Mouse (Mus musculus): ENCODE measurements at regions not wholly inside any gene's neighbourhood (a gene's known extent, or its start where the extent isn't known, plus 50 kb on each side); places are given as distances from the start of the nearest gene placed in this dataset.

DNA sequence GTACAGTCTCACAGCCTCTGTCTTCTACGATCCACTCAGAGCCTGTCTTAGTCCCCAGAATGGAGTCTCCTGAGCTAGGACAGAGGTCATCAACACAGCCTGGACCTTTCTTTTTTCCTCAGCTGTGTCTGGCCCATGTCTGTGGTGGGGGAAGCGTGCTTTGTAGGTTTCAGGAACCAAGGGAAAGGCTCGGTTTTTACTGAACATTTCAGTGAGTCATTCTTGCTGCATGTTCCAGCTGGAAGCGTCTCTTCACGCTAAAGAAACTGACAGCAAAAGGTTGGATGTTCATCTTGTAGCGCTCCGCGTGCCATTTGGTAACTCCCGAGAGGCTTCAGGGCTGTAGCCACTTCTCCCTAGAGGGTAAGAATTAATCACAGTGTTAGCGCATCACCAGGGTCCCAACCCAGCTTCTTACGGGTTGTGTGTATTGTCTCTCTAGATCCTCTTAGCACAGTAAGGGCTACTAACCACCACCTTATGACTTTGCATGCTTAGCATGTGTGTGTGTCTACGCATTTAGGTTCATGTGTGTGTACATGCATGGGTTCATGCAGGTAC, 280.2 kb downstream of the Gm49356 start:
- ATAC-seq (ENCODE audit: extremely low read depth, insufficient number of reproducible peaks, low FRiP score, poor library complexity, severe bottlenecking) (no peak), DNase-seq (ENCODE audit: low spot score) (no peak)
- Histone ChIP-seq H3K4me1 (ENCODE audit: insufficient read depth, low read depth, low read length) (no peaks in the 10 kb centered on the region), H3K27me3 (ENCODE audit: insufficient read depth, low read length) (peaks cover 54% of the 10 kb centered on the region), H3K9me3 (replicated peaks) (no peaks in the 10 kb centered on the region), H3K4me3 (ENCODE audit: low read depth, low read length) (no peak overlapping the region), H3K36me3 (replicated peaks) (no peaks in the 10 kb centered on the region)
- TF ChIP-seq GATA2 (IDR thresholded peaks at IDR 0.05; ENCODE audit: borderline replicate concordance, low read depth, low read length) (no peak), CTCF (IDR thresholded peaks at IDR 0.05; ENCODE audit: low read depth, low read length) (no peak), TAL1 (conservative IDR thresholded peaks at IDR 0.05; ENCODE audit: low read depth, low read length) (no peak), GATA1 (IDR thresholded peaks at IDR 0.05; ENCODE audit: borderline replicate concordance, low read length) (no peak), POLR2AphosphoS5 (IDR thresholded peaks at IDR 0.05; ENCODE audit: insufficient replicate concordance, low read depth, low read length) (no peak)

DNA sequence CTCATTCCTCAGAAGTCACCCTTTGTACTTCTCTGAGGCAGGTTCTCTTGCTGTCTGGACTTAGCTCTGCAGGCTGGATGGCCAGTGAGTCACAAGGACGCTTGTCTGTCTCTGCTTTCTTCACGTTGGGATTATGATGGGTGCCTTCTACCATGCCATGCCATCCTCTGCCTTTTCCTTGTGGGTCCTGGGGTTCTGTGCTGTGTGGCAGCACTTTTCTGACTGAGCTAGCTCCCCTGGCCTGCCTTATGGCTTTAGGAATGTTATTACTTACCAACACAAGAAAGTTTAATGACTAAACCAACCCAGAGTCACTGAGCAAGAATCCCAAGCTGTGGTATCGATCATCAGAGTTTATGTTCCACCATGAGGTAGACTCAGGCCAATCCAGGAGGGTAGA, 280.7 kb downstream of the Gm49356 start:
- no peak overlapping the region for H3K4me3 ChIP-seq (ENCODE audit: low read depth, low read length)
- peaks cover 57% of the 10 kb centered on the region for H3K27me3 ChIP-seq (ENCODE audit: insufficient read depth, low read length)
- DNase-seq (ENCODE audit: low spot score) (no peak), ATAC-seq (ENCODE audit: extremely low read depth, insufficient number of reproducible peaks, low FRiP score, poor library complexity, severe bottlenecking) (no peak)
- H3K36me3 ChIP-seq (replicated peaks): no peaks in the 10 kb centered on the region
- no peaks in the 10 kb centered on the region for H3K9me3 ChIP-seq (replicated peaks)
- no peak for TF ChIP-seq CTCF (IDR thresholded peaks at IDR 0.05; ENCODE audit: low read depth, low read length)
- TF ChIP-seq GATA1 (IDR thresholded peaks at IDR 0.05; ENCODE audit: borderline replicate concordance, low read length): no peak
- TF ChIP-seq POLR2AphosphoS5 (IDR thresholded peaks at IDR 0.05; ENCODE audit: insufficient replicate concordance, low read depth, low read length): no peak
- no peak for TF ChIP-seq GATA2 (IDR thresholded peaks at IDR 0.05; ENCODE audit: borderline replicate concordance, low read depth, low read length)
- H3K4me1 ChIP-seq (ENCODE audit: insufficient read depth, low read depth, low read length): no peaks in the 10 kb centered on the region

DNA sequence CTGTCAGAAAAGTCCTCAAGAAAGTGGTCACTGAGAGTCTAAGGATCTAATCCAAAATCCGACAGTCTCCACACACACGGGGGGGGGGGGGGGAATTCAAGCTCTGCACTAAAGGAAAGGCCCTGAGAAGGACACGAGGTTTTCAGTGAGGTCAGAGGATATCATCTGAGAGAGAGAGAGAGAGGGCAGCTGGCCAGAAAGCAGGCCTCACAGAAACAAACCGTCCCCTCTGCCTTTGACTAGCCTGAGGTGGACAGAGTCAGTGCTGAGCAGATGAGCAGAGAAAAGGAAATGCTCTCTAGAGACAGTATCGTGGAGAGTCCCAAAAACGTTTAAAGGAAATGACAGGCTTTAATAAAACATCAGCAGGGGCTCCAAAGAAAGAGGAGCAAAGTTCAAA, 282.0 kb downstream of the Gm49356 start:
- Histone ChIP-seq H3K9me3 (replicated peaks) (no peaks in the 10 kb centered on the region), H3K36me3 (replicated peaks) (no peaks in the 10 kb centered on the region), H3K4me3 (ENCODE audit: low read depth, low read length) (no peak overlapping the region), H3K27me3 (ENCODE audit: insufficient read depth, low read length) (peaks cover 65% of the 10 kb centered on the region), H3K4me1 (ENCODE audit: insufficient read depth, low read depth, low read length) (no peaks in the 10 kb centered on the region)
- no peak for DNase-seq (ENCODE audit: low spot score)
- no peak for TF ChIP-seq CTCF (IDR thresholded peaks at IDR 0.05; ENCODE audit: low read depth, low read length)
- TF ChIP-seq GATA2 (IDR thresholded peaks at IDR 0.05; ENCODE audit: borderline replicate concordance, low read depth, low read length): no peak
- no peak for TF ChIP-seq TAL1 (conservative IDR thresholded peaks at IDR 0.05; ENCODE audit: low read depth, low read length)
- no peak for TF ChIP-seq GATA1 (IDR thresholded peaks at IDR 0.05; ENCODE audit: borderline replicate concordance, low read length)
- TF ChIP-seq POLR2AphosphoS5 (IDR thresholded peaks at IDR 0.05; ENCODE audit: insufficient replicate concordance, low read depth, low read length): no peak
- ATAC-seq (ENCODE audit: extremely low read depth, insufficient number of reproducible peaks, low FRiP score, poor library complexity, severe bottlenecking): no peak

- H3K36me3 ChIP-seq (replicated peaks): no peaks in the 10 kb centered on the region
- ATAC-seq (ENCODE audit: extremely low read depth, insufficient number of reproducible peaks, low FRiP score, poor library complexity, severe bottlenecking): no peak
- H3K27me3 ChIP-seq (ENCODE audit: insufficient read depth, low read length): peaks cover 65% of the 10 kb centered on the region
- TF ChIP-seq POLR2AphosphoS5 (IDR thresholded peaks at IDR 0.05; ENCODE audit: insufficient replicate concordance, low read depth, low read length) (no peak), TAL1 (conservative IDR thresholded peaks at IDR 0.05; ENCODE audit: low read depth, low read length) (no peak), GATA2 (IDR thresholded peaks at IDR 0.05; ENCODE audit: borderline replicate concordance, low read depth, low read length) (no peak), GATA1 (IDR thresholded peaks at IDR 0.05; ENCODE audit: borderline replicate concordance, low read length) (no peak), CTCF (IDR thresholded peaks at IDR 0.05; ENCODE audit: low read depth, low read length) (no peak)
- H3K4me1 ChIP-seq (ENCODE audit: insufficient read depth, low read depth, low read length): no peaks in the 10 kb centered on the region
- H3K9me3 ChIP-seq (replicated peaks): no peaks in the 10 kb centered on the region
- DNase-seq (ENCODE audit: low spot score): no peak
- H3K4me3 ChIP-seq (ENCODE audit: low read depth, low read length): no peak overlapping the region
Observed at GRCm38 (mm10) chr15:59173452-59174245, 284.6 kb downstream of the Gm49356 start.

DNA sequence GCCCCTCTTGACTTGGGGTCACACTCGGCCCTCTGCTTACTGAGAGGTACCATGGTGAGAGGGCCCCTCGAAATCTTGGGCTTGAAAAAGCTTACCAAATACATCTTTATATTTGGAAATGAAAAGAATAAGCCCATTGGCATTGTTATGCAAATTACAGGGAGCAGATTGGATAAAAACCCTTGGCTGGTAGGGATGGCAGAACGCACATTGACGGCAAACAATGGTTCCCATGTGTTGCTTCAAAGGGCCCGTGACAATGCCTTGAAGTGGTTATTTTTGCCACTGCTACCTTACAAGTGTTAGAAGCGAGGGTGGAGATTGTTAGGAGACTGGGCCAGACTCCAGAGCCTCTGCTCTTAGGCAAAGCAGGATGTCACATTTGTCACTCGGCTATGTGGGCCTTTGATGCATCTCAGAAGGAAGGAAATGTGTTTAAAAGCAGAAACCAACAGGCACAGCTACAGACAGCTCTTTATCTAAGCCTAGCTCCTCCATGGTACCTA, 285.2 kb downstream of the Gm49356 start:
- ATAC-seq (ENCODE audit: extremely low read depth, insufficient number of reproducible peaks, low FRiP score, poor library complexity, severe bottlenecking) (no peak), DNase-seq (ENCODE audit: low spot score) (no peak)
- no peak overlapping the region for H3K4me3 ChIP-seq (ENCODE audit: low read depth, low read length)
- H3K27me3 ChIP-seq (ENCODE audit: insufficient read depth, low read length): peaks cover 62% of the 10 kb centered on the region
- no peaks in the 10 kb centered on the region for H3K4me1 ChIP-seq (ENCODE audit: insufficient read depth, low read depth, low read length)
- H3K9me3 ChIP-seq (replicated peaks): no peaks in the 10 kb centered on the region
- TF ChIP-seq POLR2AphosphoS5 (IDR thresholded peaks at IDR 0.05; ENCODE audit: insufficient replicate concordance, low read depth, low read length) (no peak), CTCF (IDR thresholded peaks at IDR 0.05; ENCODE audit: low read depth, low read length) (no peak), TAL1 (conservative IDR thresholded peaks at IDR 0.05; ENCODE audit: low read depth, low read length) (no peak), GATA1 (IDR thresholded peaks at IDR 0.05; ENCODE audit: borderline replicate concordance, low read length) (no peak), GATA2 (IDR thresholded peaks at IDR 0.05; ENCODE audit: borderline replicate concordance, low read depth, low read length) (no peak)
- H3K36me3 ChIP-seq (replicated peaks): no peaks in the 10 kb centered on the region

GRCm38 (mm10) chr15:59174893-59175531, 285.9 kb downstream of the Gm49356 start:
- DNase-seq (ENCODE audit: low spot score) (no peak), ATAC-seq (ENCODE audit: extremely low read depth, insufficient number of reproducible peaks, low FRiP score, poor library complexity, severe bottlenecking) (no peak)
- H3K4me1 ChIP-seq (ENCODE audit: insufficient read depth, low read depth, low read length): no peaks in the 10 kb centered on the region
- peaks cover 56% of the 10 kb centered on the region for H3K27me3 ChIP-seq (ENCODE audit: insufficient read depth, low read length)
- no peaks in the 10 kb centered on the region for H3K9me3 ChIP-seq (replicated peaks)
- TF ChIP-seq GATA1 (IDR thresholded peaks at IDR 0.05; ENCODE audit: borderline replicate concordance, low read length) (no peak), POLR2AphosphoS5 (IDR thresholded peaks at IDR 0.05; ENCODE audit: insufficient replicate concordance, low read depth, low read length) (no peak), TAL1 (conservative IDR thresholded peaks at IDR 0.05; ENCODE audit: low read depth, low read length) (no peak), CTCF (IDR thresholded peaks at IDR 0.05; ENCODE audit: low read depth, low read length) (no peak)
- H3K4me3 ChIP-seq (ENCODE audit: low read depth, low read length): no peak overlapping the region
- H3K36me3 ChIP-seq (replicated peaks): no peaks in the 10 kb centered on the region
